Mouse (Mus musculus): ENCODE results near the gene Triml2. TPM values are rescaled to one million over a fixed set of nuclear protein-coding genes. Genes with fewer than 3 reads are reported as not detected.

The Triml2 gene
- polyA plus RNA-seq (2014; fragmentation: Nextera tagmentation; extraction: Ambion mirVana), result not detected in 2 replicates

GRCm38 (mm10) chr8:43180054-43180690 is at the start of gene Triml2:
Gene Triml2 (plus strand): TSS chr8:43180541.
- Histone ChIP-seq H3K27me3 (ENCODE audit: control insufficient read depth, insufficient read depth, low read length) (no peaks in the 10 kb centered on the region), H3K9ac (replicated peaks; ENCODE audit: low read depth, low read length) (no peak within 1 kb of the TSS), H3K36me3 (ENCODE audit: control insufficient read depth, insufficient read depth, low read length) (no peaks in the 10 kb centered on the region), H3K9me3 (ENCODE audit: control insufficient read depth, low read length) (no peaks in the 10 kb centered on the region; the same call in 1 of the 2 replicates), H3K4me3 (ENCODE audit: low read depth, low read length) (no peak within 1 kb of the TSS), H3K27ac (ENCODE audit: low read depth, low read length) (no peak within 1 kb of the TSS), H3K4me2 (ENCODE audit: low read depth, low read length) (no peak within 1 kb of the TSS), H3K4me1 (ENCODE audit: control insufficient read depth, insufficient read depth, low read length) (no peaks in the 10 kb centered on the region)
- WGBS, result 97% methylated on average over 13 of the region's 13 CpGs
- ATAC-seq (ENCODE audit: low read depth), result no peak

- WGBS, result 87% methylated on average over 2 of the region's 2 CpGs
- no peaks in the 10 kb centered on the region for H3K9me3 ChIP-seq (ENCODE audit: control insufficient read depth, low read length)
- H3K27ac ChIP-seq (ENCODE audit: low read depth, low read length), result no peak within 1 kb of the TSS
- no peaks in the 10 kb centered on the region for H3K27me3 ChIP-seq (ENCODE audit: control insufficient read depth, insufficient read depth, low read length)
- H3K4me1 ChIP-seq (ENCODE audit: control insufficient read depth, insufficient read depth, low read length), result no peaks in the 10 kb centered on the region
- no peak within 1 kb of the TSS for H3K9ac ChIP-seq (replicated peaks; ENCODE audit: low read depth, low read length)
- H3K36me3 ChIP-seq (ENCODE audit: control insufficient read depth, insufficient read depth, low read length), result no peaks in the 10 kb centered on the region
- no peak within 1 kb of the TSS for H3K4me2 ChIP-seq (ENCODE audit: low read depth, low read length)
- H3K4me3 ChIP-seq (ENCODE audit: low read depth, low read length), result no peak within 1 kb of the TSS
- ATAC-seq (ENCODE audit: low read depth), result no peak
Measured at GRCm38 (mm10) chr8:43141386-43141785, 39.0 kb upstream of the Triml2 start, which contains the start of gene Triml1. Gene Triml1 (minus strand): TSS chr8:43141486.

- ATAC-seq (ENCODE audit: low read depth), result no peak
- Histone ChIP-seq H3K4me2 (ENCODE audit: low read depth, low read length) (no peak overlapping the region), H3K36me3 (ENCODE audit: control insufficient read depth, insufficient read depth, low read length) (no peaks in the 10 kb centered on the region), H3K27ac (ENCODE audit: low read depth, low read length) (no peak overlapping the region), H3K4me1 (ENCODE audit: control insufficient read depth, insufficient read depth, low read length) (no peaks in the 10 kb centered on the region), H3K9me3 (ENCODE audit: control insufficient read depth, low read length) (no peaks in the 10 kb centered on the region), H3K9ac (replicated peaks; ENCODE audit: low read depth, low read length) (no peak overlapping the region), H3K4me3 (ENCODE audit: low read depth, low read length) (no peak overlapping the region), H3K27me3 (ENCODE audit: control insufficient read depth, insufficient read depth, low read length) (no peaks in the 10 kb centered on the region)
- WGBS, result 90% methylated on average over 9 of the region's 9 CpGs
Measured at GRCm38 (mm10) chr8:43149307-43149706, 31.0 kb upstream of the Triml2 start.

- Histone ChIP-seq H3K9me3 (ENCODE audit: control insufficient read depth, low read length) (no peaks in the 10 kb centered on the region), H3K9ac (replicated peaks; ENCODE audit: low read depth, low read length) (no peak overlapping the region), H3K36me3 (ENCODE audit: control insufficient read depth, insufficient read depth, low read length) (no peaks in the 10 kb centered on the region), H3K4me1 (ENCODE audit: control insufficient read depth, insufficient read depth, low read length) (no peaks in the 10 kb centered on the region), H3K27me3 (ENCODE audit: control insufficient read depth, insufficient read depth, low read length) (no peaks in the 10 kb centered on the region), H3K4me3 (ENCODE audit: low read depth, low read length) (no peak overlapping the region), H3K27ac (ENCODE audit: low read depth, low read length) (no peak overlapping the region), H3K4me2 (ENCODE audit: low read depth, low read length) (no peak overlapping the region)
- WGBS, result 87% methylated on average over 11 of the region's 11 CpGs
- no peak for ATAC-seq (ENCODE audit: low read depth)
Measured at GRCm38 (mm10) chr8:43163255-43163654, 17.1 kb upstream of the Triml2 start.

GRCm38 (mm10) chr8:43164453-43164852 is 15.9 kb upstream of the Triml2 start:
- H3K9ac ChIP-seq (replicated peaks; ENCODE audit: low read depth, low read length), result no peak overlapping the region
- H3K4me3 ChIP-seq (ENCODE audit: low read depth, low read length), result no peak overlapping the region
- no peaks in the 10 kb centered on the region for H3K36me3 ChIP-seq (ENCODE audit: control insufficient read depth, insufficient read depth, low read length)
- H3K4me1 ChIP-seq (ENCODE audit: control insufficient read depth, insufficient read depth, low read length), result no peaks in the 10 kb centered on the region
- WGBS, result 86% methylated on average over 3 of the region's 3 CpGs
- no peak for ATAC-seq (ENCODE audit: low read depth)
- no peak overlapping the region for H3K4me2 ChIP-seq (ENCODE audit: low read depth, low read length)
- H3K9me3 ChIP-seq (ENCODE audit: control insufficient read depth, low read length), result no peaks in the 10 kb centered on the region
- H3K27ac ChIP-seq (ENCODE audit: low read depth, low read length), result no peak overlapping the region
- H3K27me3 ChIP-seq (ENCODE audit: control insufficient read depth, insufficient read depth, low read length), result no peaks in the 10 kb centered on the region

GRCm38 (mm10) chr8:43168083-43168482 is 12.3 kb upstream of the Triml2 start:
- Histone ChIP-seq H3K4me3 (ENCODE audit: low read depth, low read length) (no peak overlapping the region), H3K4me2 (ENCODE audit: low read depth, low read length) (no peak overlapping the region), H3K27ac (ENCODE audit: low read depth, low read length) (no peak overlapping the region), H3K9me3 (ENCODE audit: control insufficient read depth, low read length) (no peaks in the 10 kb centered on the region), H3K4me1 (ENCODE audit: control insufficient read depth, insufficient read depth, low read length) (no peaks in the 10 kb centered on the region), H3K36me3 (ENCODE audit: control insufficient read depth, insufficient read depth, low read length) (no peaks in the 10 kb centered on the region), H3K9ac (replicated peaks; ENCODE audit: low read depth, low read length) (no peak overlapping the region), H3K27me3 (ENCODE audit: control insufficient read depth, insufficient read depth, low read length) (no peaks in the 10 kb centered on the region)
- 92% methylated on average over 4 of the region's 4 CpGs for WGBS
- ATAC-seq (ENCODE audit: low read depth), result no peak

- 89% methylated on average over 6 of the region's 6 CpGs for WGBS
Measured at GRCm38 (mm10) chr8:43169249-43169755, 11.0 kb upstream of the Triml2 start.

GRCm38 (mm10) chr8:43176766-43177486 is 3.4 kb upstream of the Triml2 start:
- no peak overlapping the region for H3K4me3 ChIP-seq (ENCODE audit: low read depth, low read length)
- ATAC-seq (ENCODE audit: low read depth), result no peak

More at GRCm38 (mm10) chr8:43169249-43169755, 11.0 kb upstream of the Triml2 start:
- H3K27me3 ChIP-seq (ENCODE audit: control insufficient read depth, insufficient read depth, low read length), result no peaks in the 10 kb centered on the region
- no peaks in the 10 kb centered on the region for H3K9me3 ChIP-seq (ENCODE audit: control insufficient read depth, low read length)
- no peak overlapping the region for H3K27ac ChIP-seq (ENCODE audit: low read depth, low read length)
- ATAC-seq (ENCODE audit: low read depth), result no peak
- no peaks in the 10 kb centered on the region for H3K36me3 ChIP-seq (ENCODE audit: control insufficient read depth, insufficient read depth, low read length)
- H3K4me2 ChIP-seq (ENCODE audit: low read depth, low read length), result no peak overlapping the region
- H3K4me1 ChIP-seq (ENCODE audit: control insufficient read depth, insufficient read depth, low read length), result no peaks in the 10 kb centered on the region
- H3K9ac ChIP-seq (replicated peaks; ENCODE audit: low read depth, low read length), result no peak overlapping the region
- no peak overlapping the region for H3K4me3 ChIP-seq (ENCODE audit: low read depth, low read length)

GRCm38 (mm10) chr8:43178263-43178662 is 2.1 kb upstream of the Triml2 start:
- 52% methylated on average over 3 of the region's 3 CpGs for WGBS
- Histone ChIP-seq H3K4me3 (ENCODE audit: low read depth, low read length) (no peak overlapping the region), H3K9ac (replicated peaks; ENCODE audit: low read depth, low read length) (no peak overlapping the region), H3K9me3 (ENCODE audit: control insufficient read depth, low read length) (no peaks in the 10 kb centered on the region; the same call in 1 of the 2 replicates), H3K36me3 (ENCODE audit: control insufficient read depth, insufficient read depth, low read length) (no peaks in the 10 kb centered on the region), H3K27ac (ENCODE audit: low read depth, low read length) (no peak overlapping the region), H3K27me3 (ENCODE audit: control insufficient read depth, insufficient read depth, low read length) (no peaks in the 10 kb centered on the region), H3K4me1 (ENCODE audit: control insufficient read depth, insufficient read depth, low read length) (no peaks in the 10 kb centered on the region), H3K4me2 (ENCODE audit: low read depth, low read length) (no peak overlapping the region)
- no peak for ATAC-seq (ENCODE audit: low read depth)

More at GRCm38 (mm10) chr8:43176766-43177486, 3.4 kb upstream of the Triml2 start:
- 93% methylated on average over 6 of the region's 6 CpGs for WGBS
- Histone ChIP-seq H3K27me3 (ENCODE audit: control insufficient read depth, insufficient read depth, low read length) (no peaks in the 10 kb centered on the region), H3K9me3 (ENCODE audit: control insufficient read depth, low read length) (no peaks in the 10 kb centered on the region; the same call in 1 of the 2 replicates), H3K4me1 (ENCODE audit: control insufficient read depth, insufficient read depth, low read length) (no peaks in the 10 kb centered on the region), H3K27ac (ENCODE audit: low read depth, low read length) (no peak overlapping the region), H3K4me2 (ENCODE audit: low read depth, low read length) (no peak overlapping the region), H3K36me3 (ENCODE audit: control insufficient read depth, insufficient read depth, low read length) (no peaks in the 10 kb centered on the region), H3K9ac (replicated peaks; ENCODE audit: low read depth, low read length) (no peak overlapping the region)
